Mouse (Mus musculus) mouse embryonic stem cell (cell line): Measurements from ENCODE around the gene Ptpn1.

Experiments
- in situ Hi-C, 2 experiments: fragments of 300-500 bp; cut with MboI; formaldehyde crosslinking; loops; 1 replicate in 1 of 2; 3 replicates in 1 of 2; pipeline ENCODE4 v1.14.3; 2019 to 2020; ENCODE audit warnings: low sequenced_read_pairs in 2 of 2, low pct_unique_long_range_greater_than_20kb in 1 of 2, mixed read lengths in 1 of 2; ENCODE audit not compliant: unreplicated experiment in 1 of 2

Ptpn1 gene

DNA sequence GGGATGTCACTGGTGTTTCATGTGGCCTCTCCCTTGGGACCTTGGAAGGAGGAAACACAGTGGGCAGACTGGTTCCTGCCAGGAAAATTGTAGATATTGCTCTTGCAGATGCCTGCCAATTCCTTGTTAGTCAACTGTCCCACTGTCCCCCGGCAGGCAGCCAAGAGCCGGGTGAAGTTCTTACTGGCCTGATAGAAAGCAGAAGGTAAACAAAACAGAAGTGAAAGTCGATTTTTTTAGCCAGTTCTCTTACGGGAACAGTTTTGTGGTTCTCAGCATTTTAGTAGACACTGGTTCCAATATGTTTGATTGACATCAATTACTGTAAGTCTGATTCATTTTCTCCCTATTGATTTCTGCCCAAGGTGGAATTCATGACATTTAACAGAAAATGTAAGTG is 27.0 kb downstream of the Ptpn1 start:
- in situ Hi-C loops, result no loop called here

GRCm38 (mm10) chr2:167959384-167959911 is 27.6 kb downstream of the Ptpn1 start:
- in situ Hi-C loops, result no loop called here

- in situ Hi-C loops, result no loop called here
Measured at GRCm38 (mm10) chr2:167959996-167960395, 28.1 kb downstream of the Ptpn1 start.

- in situ Hi-C loops, result no loop called here
Measured at GRCm38 (mm10) chr2:167960584-167960983, 28.7 kb downstream of the Ptpn1 start.

DNA sequence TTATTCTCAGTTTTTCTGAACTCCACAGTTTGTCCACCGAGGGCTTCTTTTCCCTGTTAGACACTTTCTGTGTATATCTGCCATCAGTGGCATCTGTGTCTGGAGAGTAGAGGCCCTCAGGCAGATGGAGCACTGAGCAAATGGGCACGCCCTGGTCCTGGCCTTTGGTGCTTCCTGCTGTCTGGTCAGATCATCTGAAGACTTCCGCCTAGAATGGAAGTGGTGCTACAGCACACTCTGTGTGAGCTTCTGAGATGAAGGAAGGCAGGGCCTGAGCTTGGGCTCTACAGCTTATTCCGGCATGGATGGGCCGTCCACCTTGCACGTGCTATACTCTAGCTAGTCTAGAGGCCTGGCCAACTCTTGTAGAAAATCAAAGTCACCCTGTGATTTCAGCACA is 30.5 kb downstream of the Ptpn1 start:
- in situ Hi-C loops, result no loop called here

- in situ Hi-C loops, result no loop called here
Measured at GRCm38 (mm10) chr2:167963176-167963575, 31.3 kb downstream of the Ptpn1 start.

DNA sequence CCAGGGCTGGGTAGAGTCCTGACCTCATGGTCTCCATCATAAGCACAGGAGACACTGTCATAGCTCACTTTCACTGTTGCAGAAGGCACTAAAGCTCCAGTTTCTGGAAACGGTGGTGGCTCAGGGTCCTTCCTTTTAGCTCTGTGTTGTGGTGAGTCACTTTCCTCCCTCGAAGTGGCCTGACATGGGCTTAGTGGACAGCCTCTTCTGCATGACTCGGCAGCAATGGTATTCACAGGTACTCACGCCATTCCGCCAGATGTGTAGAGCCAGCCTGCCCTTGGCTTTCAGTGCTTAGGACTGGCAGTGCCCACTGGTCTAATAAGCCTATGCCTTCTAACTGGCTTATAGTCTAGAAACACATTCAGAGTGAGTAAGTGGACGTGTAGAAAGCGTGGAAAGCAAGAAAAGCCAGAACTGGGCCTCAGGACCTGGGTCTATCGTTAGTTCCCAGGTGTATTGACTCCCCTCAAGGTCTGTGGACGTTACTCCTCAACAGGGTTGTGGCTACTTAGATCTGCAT is 32.0 kb downstream of the Ptpn1 start:
- in situ Hi-C loops, result no loop called here

DNA sequence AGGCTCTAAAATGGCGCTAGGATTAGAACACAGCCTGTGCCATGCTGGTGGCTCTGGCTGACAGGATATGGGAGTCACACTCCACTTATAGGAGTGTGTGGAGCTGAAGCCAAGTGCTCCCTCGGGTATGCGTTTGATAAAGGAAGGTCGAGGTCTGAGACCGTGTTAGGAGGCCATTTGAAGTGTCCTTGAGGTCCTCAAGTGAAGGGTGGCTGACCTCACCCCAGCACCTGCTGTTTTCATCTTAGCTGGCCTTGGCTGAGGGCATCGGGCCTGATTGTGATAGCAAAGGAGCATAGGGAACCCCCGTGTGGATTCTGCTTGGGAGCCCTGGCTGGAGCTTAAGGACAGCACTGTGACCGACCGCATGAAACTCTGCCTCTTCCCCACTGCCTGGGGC is 32.5 kb downstream of the Ptpn1 start:
- in situ Hi-C loops, result no loop called here

DNA sequence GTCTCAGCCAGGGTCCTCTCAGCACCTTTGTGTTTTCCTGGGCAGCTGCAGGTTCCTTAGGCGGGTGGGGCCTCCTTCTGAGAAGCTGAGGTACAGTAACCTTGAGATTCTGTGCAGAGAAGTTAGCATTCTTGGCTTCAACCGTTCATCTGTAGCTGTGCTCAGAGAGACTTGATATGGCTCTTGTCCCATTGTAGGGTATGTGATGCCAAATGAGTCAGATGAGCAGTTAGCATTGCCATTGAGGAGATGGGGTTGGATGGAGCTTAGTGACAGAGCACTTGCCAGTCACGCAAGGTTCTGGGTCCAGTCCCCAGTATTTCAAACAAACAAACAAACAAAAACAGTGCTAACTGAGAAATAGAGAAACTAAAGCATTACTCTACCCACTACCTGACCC is 34.1 kb downstream of the Ptpn1 start:
- in situ Hi-C loops, result no loop called here

DNA sequence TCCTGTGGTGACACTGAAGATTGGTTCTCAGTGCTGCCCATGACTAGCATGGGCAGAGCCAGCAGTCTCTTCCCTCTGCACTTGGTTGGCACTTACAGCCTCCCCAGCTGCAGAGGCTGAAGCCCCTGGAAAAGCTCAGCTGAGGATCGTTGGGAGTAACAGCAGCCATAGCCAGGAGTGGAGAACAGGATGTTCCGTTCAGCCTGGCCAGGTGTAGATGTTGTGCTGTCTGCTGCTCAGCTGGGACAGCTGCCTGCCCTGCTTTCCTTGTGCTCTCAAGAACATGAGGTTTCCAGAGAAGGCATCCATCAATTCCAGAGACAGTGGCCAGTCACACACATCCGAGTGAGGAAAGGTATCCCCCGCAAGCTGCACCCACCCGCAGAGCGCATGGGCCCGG is 36.6 kb downstream of the Ptpn1 start:
- in situ Hi-C loops, result no loop called here

- in situ Hi-C loops, result no loop called here
Measured at GRCm38 (mm10) chr2:167969851-167970541, 38.1 kb downstream of the Ptpn1 start.

DNA sequence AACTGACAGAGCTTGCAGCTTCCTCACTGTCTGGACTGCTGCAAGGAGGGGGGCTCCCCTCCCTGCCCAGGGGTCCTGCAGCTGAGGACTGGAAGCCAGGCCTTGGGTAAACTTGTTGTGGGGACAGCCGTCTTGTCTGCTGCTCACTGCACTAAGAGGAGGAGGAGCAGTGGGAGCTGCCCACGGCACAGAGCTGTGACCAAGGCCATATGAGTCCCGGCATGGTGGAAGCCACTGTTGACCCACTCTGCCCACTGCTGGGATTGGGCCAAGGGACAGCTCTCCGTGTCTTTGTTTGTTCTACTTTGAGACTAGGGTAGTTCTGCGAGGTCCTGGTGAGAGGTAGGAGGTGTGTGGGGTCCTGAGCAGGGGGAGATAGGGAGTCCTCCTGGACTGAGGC is 40.3 kb downstream of the Ptpn1 start:
- in situ Hi-C loops, result no loop called here

GRCm38 (mm10) chr2:167972809-167973208 is 41.0 kb downstream of the Ptpn1 start:
- in situ Hi-C loops, result no loop called here

DNA sequence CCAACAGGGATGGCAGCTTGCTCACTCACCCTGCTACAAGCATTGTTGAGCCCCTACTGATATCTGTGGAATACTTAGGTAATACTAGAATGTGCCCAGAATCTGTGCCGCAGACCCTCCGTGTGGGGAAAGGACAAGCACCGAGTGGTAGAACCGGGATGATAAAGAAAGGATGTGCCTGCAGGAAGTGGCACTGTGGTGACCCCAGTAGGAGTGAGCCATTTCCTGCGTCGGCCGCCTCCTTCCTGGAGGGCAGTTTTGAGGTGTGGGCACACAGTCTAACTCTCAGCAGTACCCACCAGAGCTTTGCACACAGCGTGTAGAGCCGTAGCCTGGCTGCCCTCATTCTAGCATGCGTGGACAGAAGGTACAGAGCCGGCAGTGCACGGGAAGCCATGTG is 43.9 kb downstream of the Ptpn1 start:
- in situ Hi-C loops, result no loop called here

DNA sequence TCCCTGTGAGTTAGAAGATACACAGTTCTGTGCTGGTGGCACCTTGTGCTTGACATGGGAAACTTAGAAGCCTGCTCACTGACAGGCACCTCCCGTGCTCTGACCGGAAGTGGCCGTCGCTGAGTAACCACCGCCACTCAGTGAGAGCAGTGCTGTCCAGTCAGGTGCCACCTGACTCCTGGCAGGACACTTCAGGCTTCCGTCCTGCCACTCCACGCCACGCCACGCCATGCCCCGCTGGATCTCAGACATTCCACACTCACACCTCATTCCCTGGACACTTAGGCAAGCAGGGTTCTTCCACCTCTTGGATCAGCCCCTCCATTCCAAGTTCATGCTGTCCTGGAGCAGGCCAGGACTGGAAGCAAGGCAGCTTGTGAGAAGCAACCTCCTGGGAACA is 46.4 kb downstream of the Ptpn1 start:
- in situ Hi-C loops, result no loop called here

DNA sequence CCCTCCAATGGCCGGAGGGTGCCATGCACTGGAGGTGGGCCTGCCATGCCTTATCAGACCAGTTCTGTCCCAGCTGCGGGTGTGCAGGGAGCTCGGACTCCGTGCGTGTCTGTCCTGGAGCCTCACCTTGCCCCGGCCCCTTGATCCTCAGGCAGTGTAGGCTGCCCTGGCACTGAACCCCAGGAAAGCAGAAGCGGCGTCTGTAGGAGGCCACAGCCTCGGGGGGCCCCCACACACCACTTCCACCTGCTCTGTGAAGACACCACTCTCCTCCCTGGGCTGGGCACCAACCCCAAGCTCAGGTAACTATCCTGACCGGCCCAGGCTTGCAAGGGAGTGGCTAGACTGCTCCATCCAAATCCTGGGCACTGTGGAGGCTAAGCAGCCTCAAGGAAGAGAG is 48.5 kb downstream of the Ptpn1 start:
- in situ Hi-C loops, result no loop called here

- in situ Hi-C loops, result no loop called here
Measured at GRCm38 (mm10) chr2:167982646-167983045, 50.8 kb downstream of the Ptpn1 start.

GRCm38 (mm10) chr2:167984371-167984770 is 52.5 kb downstream of the Ptpn1 start:
- in situ Hi-C loops, result no loop called here

DNA sequence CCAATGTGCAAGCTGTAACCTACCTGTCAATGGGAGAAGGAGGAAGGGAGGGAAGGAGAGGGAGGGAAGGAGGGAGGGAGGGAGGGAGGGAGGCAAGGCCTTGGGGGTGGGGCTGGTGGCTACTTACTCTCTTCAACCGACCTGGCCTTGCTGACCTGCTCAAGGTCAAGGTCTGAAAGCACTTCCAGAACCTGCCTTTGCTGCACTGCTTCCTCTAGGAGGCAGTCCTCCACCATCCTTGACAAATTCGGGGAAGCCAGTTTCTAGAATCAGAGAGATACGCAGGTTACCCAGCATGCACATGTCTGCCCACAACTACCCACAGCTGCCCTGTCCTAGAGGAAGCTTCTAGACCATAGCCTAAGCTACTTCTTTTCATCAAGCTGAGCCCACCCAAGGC is 53.1 kb downstream of the Ptpn1 start:
- in situ Hi-C loops, result no loop called here

DNA sequence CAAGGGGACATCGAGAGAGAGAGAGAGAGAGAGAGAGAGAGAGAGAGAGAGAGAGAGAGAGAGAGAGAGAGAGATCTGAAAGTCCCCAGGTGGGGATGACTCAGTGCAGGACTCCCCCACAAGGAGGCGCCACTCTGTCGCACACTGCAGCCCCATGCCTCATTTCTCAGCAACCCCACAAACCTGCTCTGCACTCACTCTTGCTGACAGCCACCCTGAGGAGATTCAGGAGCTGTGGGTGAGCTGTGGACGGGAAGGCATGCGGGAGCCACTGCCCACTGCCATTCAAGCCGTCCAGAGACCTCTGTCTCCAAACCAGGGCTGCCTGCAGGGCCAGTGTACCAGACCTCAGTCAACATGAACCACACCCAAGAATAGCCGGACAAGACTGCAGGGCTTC is 54.9 kb downstream of the Ptpn1 start:
- in situ Hi-C loops, result no loop called here
